Mouse (Mus musculus): ENCODE results near the gene Slc8a2.

DNA sequence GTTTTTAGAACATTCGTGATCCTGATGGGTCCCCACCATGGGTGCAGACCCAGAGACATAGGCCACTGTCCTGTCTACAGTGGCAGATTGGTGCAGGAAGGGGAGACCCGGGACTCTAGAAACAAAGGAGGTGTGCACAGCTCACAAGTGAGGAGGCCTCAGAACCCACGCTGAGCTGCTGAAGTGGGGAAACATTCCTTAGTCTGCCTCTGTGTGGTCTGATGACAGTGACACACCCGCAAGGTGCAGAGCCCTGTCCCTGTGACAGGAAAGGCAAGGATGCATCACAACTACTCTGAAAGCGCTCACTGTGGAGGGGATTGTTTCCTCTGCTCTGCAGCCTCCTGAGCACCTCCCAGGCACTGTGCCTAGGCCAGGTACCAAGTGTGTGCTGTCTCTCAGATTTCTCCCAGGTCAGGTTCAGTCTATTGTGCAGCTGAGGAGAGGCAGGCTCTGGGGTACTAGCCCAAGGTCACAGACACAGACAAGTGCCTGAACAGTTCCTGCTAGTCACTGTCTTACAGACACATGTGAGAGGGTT lies 26.9 kb upstream of the Slc8a2 start:
- TF ChIP-seq GATA1 (IDR thresholded peaks at IDR 0.05; ENCODE audit: low read length) (no peak), TAL1 (IDR thresholded peaks at IDR 0.05; ENCODE audit: low read length) (no peak)
